Mouse (Mus musculus) cerebellum, adult 18-20 months (tissue): Measurements from ENCODE around the gene Ttc16.

Source experiments
- DNase-seq, 2 experiments: peaks; one replicate each; pipeline ENCODE4 v3.0.0; 2021

Ttc16 gene

GRCm38 (mm10) chr2:32712934-32713817, 62.3 kb downstream of the Ttc16 start, which contains the start of gene Cdk9:
Gene Cdk9, minus strand, starts transcription at chr2:32713076.
- peak; percentile 92 to 96 for DNase-seq

GRCm38 (mm10) chr2:32712586-32712933, 62.9 kb downstream of the Ttc16 start:
- DNase-seq: peak; percentile 93 to 98

- DNase-seq: peak; percentile 55 to 61
Observed at GRCm38 (mm10) chr2:32712108-32712551, 63.3 kb downstream of the Ttc16 start.

GRCm38 (mm10) chr2:32711301-32712056, 64.0 kb downstream of the Ttc16 start:
- no peak for DNase-seq

GRCm38 (mm10) chr2:32710425-32710824, 65.0 kb downstream of the Ttc16 start:
- DNase-seq: no peak

- DNase-seq: no peak
Observed at GRCm38 (mm10) chr2:32709521-32710137, 65.8 kb downstream of the Ttc16 start.

GRCm38 (mm10) chr2:32708643-32709042, 66.8 kb downstream of the Ttc16 start:
- peak; percentile 30 to 54 for DNase-seq
